Mouse (Mus musculus): ENCODE data around the gene Col5a1. TPM values are rescaled to one million over a fixed set of nuclear protein-coding genes. Genes with fewer than 3 reads are reported as not detected.
A peak's percentile ranks its signal among the peaks of the same experiment; 100 is the strongest.

Col5a1 gene
- total RNA-seq, 2 experiments from 2014 or later, result 101 to 110 TPM

DNA sequence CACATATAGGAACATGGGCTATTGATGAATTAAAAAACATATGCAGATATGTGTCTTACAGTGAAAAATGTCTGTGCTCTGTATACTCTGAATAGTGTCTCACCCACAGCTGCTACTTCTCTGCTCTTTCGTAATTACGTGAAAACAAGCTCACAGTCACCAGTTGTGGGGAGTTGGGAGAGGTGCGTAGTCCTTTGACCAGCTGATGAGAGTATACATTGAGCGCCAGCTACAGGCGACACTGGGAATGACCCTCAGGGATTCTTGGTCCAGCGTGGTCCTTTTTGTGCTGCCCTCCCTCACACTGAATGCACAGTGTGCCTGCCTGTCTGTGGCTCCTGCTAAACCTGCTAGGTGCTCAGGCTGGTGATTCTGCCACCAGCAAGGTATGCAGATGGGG, 82.9 kb downstream of the Col5a1 start:
- DNase-seq, result peak; percentile 51

DNA sequence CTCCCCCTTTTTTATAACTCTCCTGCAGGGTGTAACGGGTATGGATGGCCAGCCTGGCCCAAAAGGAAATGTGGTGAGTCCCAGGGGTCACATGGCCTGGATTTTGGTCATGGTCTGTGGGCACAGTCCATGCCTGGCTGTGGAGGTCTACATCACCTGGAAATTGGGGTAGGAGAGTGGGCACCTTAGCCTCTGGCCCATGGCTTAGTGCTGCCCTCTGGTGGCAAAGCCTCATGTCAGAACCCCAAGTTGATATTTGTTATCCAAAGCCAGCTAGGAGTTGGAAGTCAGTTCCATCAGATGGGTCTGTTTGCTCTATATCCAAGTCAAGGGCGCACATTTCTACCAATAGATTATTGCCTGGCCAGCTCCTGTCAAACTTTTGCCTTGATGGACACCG, 87.6 kb downstream of the Col5a1 start:
- peak; percentile 76 for DNase-seq

DNA sequence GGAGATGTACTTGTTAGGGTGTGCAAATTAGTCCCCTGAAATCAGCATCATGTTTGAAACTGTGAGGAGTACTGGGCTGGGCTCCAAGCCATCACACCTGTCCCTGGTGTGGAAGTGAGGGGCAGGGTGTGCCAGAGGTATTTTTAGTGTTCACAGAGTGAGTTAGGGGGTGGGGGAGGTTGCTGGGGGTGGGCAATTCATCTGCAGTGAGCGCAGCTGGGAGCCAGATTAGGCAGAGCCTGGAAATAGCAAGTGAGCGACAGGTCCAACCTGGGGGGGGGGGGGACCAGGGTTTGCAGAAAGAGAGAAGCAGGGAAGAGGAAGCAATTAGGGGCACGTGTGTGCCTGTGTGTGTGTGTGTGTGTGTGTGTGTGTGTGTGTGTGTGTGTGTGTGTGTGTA, 89.6 kb downstream of the Col5a1 start:
- no peak for DNase-seq

DNA sequence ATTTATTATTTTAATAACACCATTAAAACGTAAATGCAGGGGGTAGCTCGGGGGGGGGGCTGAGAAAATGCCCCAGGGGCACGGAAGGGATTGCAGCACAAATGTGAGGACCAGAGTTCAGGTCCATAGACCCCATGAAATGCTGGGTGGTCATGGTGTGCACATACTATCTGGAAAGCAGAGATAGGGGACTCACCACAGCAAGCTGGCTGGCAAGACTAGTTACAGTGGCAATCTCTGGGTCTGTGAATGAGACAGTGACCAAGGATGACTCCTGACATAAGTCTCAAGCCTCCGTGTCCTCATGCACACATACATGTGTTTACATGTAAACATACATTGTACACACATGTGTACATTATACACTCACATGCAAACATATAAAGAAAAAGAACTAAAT, 90.3 kb downstream of the Col5a1 start:
- no peak for DNase-seq

DNA sequence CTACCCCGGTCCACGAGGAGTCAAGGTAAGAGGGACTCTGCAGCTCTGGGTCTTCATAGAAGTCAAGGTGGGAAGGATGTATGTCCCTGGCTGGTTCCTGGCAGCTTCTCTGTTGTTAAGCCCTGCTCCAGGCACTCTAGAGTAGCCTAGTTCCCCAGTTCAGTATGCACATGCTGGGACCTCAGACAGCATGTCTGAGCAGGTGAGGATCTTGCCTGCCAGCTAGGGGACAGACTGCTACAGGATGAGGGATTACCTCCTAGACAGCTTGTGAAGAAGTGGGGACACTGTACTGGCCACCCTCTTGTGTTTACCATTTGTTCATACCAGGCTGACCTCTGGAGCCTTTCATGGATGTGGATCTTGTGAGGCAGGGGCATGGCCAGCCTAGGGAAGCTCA, 94.8 kb downstream of the Col5a1 start:
- DNase-seq, result no peak

DNA sequence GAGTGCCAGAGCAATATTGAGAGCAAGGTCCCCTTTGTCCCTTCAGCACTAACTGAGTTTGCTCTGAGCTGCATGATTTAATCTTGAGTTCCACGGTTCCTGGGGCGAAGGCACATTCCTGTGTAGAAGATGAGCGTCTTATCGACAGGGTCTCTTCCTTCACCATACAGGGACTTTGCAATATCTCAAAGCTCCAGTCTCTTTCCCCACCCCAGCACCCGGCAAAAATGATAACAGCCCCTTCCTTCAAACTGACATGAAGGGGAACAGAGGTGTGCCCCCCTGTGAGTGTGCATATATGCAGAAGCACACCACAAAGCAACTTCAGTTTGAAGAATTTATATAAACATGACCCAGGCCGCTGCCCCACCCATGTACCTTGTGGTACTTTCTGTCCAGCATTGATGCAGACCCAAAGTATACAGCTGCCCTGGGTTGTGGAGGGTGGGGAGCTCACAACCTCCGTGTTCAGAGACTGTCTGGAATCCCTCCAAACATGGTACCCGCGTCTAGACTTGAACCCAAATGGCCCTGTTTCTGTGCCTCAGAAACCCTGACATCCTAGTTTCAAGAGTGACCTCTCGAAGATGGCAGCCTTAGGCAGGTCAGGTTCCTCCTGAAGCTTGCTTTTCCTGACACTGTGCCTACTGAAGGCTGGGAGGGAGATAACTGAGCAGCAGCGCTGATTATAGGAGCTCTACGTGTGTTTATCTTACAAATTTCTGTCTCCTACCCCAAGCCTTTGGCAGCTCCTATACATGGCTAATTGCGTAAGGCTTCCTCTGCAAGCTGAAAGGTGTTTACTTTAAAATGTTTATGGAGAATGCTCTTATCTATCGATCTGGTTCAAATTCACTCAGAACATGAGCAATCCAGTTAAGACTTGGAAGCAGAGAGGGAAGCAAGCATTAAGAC, 95.7 kb downstream of the Col5a1 start:
- no peak for DNase-seq

DNA sequence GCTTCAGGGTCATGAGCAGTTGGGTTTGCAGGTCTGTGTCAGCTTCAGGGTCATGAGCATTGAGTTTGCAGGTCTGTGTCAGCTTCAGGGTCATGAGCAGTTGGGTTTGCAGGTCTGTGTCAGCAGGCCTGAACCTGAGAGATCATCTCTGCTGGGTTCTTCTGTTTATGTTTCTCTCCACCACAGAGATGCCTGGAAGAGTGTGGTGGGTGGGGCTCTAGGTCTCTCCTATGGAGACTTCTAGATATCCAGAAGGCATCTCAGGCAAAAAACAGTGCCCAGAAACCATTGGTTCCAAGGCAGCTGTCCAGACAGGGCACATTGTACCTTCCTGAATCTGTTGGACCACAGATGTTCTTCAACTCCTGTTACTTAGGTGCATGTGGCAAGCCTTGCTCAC, 96.9 kb downstream of the Col5a1 start:
- DNase-seq, result no peak

DNA sequence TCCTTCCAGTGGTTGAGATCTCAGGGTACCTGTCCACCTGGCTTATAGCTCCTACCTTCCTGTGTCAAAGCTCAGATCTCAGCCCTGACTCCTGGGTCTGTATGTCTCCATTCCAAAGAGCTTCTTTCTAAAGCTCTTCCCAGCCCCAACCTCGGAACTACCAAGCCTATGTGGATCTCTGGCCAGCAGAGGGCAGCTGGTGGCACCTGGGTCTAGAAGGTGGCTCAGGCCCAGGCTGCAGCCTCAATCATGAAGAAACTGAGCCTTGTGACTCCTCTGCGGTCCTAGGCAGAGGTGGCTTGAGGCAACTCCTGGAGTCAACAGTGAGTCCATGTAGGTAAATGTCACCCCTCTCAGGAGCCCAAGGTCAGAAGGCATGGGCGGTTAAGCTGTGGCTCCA, 97.7 kb downstream of the Col5a1 start:
- peak; percentile 62 for DNase-seq

DNA sequence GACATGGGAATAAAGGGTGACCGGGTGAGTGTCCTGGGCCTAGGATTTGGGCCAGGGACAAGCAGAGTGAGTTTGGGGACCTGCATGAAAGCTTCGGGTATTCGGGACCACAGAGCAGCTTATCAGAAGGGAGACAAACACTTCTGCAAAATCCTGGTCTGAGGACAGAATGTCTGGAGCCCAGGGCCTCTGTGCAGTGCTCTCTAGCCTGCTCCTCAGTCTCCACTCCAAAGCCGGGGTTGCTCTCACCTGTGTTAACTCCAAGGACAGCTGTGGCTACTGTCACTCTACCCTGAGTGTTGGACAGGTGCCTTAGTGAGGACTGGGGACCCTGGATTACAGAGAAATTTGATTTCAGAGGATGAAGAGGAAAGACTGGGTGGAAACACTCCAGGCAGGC, 100.5 kb downstream of the Col5a1 start:
- DNase-seq, result no peak

DNA sequence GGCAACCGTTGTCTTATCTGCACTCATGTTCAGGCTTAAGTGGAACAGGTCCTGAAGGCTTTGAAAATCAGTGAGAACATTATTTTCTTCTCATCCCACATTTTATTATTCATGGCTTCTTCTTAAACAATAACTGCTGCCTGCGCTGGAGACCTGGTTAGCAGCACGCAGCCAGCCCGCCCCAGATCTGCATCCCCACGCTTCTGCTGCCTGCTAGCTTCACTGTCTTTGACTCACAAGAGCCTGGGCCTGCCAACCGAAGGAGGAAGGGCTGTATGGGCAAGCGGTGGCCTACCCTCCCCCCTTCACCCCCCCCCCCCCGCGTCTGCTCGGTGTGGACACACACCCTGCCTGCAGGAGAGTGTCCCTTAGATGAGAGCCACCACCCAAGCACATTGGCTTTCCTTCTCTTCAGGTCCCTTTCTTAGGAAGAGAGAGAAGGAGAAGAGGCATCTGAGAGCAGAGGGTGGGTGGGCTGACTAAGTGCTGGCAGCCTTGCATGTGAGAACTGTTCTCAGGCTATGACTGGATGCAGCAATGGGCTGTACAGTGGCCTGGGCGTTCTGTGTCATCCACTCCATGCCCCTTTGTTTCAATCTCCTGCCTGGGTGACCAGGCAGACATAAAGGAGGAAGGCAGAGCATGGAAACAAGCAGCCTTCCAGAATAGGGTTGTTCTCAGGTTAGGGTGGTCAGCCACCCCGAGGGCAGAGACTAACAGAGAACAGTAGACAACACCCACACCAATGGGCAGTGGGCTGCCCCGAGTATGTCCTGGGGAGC, 104.4 kb downstream of the Col5a1 start:
- no peak for DNase-seq

DNA sequence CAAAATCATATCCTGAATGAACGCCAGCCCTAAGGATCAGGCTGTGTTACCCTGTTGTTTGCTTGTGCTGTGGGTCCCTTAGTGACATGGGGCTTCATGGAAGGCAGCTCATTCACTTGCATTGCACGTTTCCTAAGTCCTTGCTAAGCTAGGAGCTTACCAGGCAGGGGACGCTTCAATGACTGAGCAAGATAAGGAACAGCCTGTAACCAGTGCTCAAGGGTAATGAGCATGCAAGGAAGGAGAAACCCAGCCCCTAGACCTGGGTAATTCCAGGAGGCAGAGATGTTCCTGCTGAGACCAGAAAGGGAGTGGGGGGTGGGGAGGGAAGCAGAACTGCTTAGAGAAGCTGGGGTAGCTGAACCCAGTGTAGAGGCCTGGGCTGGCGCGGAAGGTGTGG, 107.2 kb downstream of the Col5a1 start:
- DNase-seq, result no peak

DNA sequence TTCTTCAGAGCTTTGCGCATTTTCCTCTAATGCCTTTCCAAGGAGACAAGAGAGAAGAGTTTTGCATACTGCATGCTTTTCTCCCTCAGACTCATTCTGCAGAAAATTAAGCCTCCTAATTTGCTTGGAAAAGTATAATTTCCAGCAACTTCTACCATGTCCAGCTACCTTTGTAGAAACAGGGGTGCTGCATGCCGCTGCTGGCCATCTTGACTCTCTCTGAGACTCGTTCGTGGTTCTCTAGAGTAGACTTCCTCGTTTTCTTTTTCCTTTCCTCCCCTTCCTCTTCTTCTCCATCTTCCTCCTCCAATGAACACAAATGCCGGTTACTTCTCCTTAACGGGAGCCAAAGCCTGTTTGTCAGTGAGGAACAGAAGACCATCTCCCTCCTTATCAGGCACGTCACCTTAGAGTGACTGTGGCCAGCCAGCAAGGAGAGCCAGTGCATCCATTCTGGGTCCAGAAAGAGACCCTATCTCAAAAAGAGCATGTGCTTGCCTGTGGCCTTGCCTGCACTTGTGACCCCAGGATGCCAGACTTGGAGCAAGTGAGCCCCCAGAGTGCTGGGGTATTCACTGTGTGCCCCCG, 113.9 kb downstream of the Col5a1 start:
- DNase-seq, result no peak

DNA sequence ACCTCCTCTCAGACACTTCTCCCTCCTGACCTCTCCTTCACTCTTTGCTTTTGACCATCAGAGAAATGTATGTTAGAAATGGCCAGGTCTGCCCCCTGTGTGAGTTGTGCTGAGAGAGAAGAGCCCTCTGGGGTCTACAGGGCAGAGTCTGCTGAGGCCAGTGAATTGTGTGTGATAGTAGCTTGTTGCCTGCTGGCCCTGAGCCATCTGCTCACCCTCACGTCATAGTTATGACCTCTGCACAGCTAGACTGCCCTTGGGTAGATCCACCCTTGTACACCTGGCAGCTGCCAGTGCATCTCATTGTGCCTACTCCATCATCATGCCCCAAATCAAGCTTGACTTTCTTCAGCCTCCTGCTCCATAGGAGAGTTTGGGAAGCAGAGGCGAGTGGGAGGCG, 114.4 kb downstream of the Col5a1 start:
- DNase-seq, result no peak

DNA sequence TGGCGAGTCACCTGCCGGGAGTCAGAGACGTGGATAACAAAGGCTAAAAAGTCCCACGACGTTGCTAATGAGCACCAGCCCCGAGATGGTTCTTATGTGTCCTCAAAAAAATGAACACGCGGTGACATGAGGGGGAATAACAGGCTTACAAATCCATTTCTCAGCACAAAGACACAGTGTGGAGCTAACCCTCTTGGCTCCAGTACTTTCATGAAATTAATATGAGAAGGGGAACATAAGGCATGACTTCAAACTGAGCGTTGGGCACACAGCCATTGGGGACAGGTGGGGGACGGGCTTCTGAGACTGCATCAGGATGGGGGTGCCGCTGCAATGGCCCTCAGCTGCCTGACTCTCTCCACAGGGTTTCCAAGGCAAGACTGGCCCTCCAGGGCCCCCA, 115.0 kb downstream of the Col5a1 start:
- no peak for DNase-seq

DNA sequence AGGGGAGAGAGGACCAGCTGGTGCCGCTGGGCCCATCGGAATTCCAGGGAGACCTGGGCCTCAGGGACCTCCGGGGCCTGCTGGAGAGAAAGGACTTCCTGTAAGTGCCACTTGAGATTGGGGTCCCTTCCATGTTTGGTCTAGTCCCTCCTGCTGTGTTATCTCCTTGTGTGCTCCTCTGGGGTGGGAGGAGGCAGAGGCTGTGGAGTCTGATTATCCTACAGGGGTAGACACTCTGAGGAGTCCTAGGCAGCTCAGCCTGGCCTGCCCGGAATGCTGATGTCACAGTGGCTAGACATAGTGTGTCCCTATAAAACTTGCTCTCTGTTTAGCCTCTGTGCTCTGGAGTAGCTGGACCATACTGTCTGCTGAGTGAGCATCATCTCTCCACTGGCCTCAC, 119.0 kb downstream of the Col5a1 start:
- no peak for DNase-seq

DNA sequence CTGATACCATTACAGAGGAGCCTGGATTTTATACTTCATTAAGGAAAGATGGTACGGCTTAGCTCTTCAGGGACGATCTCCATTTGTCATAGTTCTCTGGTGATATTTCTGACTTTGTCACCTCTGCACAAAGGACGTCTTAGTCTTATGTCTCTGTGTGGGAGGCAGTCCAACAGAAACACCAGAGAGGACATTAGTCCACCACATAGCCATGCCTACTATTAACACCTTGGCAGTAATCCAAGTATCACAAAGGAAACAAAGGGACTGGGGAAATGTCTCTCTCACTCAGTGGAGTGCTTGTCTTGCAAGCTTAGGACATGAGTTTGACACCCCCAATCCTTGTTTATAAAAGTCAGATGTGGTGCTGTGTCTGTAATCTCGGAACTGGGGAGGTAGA, 122.0 kb downstream of the Col5a1 start:
- DNase-seq, result no peak

DNA sequence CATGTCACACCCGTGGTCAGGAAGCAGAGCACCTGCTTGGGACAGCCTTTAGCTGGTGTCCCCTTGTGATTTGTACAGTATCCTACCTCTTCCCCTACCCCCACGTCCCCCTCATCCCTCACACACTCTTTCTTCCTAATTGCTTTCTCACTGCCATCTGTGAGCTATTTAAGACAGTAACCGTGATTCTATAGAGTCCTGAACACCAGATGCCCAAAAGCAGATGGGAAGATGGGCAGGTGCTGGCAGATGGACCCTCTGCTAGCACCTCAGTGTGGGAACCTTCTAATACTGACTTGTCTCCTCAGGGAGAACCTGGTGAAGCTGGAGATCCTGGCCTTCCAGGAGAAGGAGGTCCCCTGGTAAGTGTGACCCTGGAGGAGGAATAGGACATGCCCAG, 126.1 kb downstream of the Col5a1 start:
- DNase-seq, result no peak

DNA sequence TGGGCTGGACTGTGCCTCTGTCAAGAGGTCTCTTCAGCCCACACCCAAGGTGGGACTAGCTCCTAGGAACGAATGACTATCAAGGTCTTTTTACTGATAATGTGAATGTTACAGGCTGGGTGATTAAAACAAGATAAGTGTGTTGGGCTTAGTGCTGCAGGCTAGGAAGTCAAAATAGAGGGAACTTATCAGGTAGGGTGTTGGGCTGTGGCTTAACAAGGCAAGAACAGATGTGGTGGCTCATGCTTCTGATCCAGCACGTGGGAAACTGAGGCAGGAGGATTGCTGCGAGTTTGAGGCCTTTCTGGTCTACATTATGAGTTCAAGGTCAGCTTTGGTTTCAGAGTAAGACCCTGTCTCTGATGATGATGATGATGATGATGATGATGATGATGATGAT, 128.6 kb downstream of the Col5a1 start:
- DNase-seq, result no peak

DNA sequence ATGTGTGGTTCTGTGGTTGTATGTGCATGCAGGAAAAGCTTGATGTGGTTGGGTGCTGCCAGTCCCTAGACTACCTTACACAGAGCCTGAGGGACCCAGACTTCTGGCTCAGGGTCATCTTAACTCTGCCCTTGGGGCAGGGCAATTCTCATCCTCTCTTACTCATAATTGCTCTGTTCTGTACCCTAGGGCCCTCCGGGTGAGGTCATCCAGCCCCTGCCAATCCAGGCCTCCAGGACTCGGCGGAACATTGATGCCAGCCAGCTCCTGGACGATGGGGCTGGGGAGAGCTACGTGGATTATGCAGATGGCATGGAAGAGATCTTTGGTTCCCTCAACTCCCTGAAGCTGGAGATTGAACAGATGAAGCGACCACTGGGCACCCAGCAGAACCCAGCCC, 138.2 kb downstream of the Col5a1 start:
- peak; percentile 38 for DNase-seq

DNA sequence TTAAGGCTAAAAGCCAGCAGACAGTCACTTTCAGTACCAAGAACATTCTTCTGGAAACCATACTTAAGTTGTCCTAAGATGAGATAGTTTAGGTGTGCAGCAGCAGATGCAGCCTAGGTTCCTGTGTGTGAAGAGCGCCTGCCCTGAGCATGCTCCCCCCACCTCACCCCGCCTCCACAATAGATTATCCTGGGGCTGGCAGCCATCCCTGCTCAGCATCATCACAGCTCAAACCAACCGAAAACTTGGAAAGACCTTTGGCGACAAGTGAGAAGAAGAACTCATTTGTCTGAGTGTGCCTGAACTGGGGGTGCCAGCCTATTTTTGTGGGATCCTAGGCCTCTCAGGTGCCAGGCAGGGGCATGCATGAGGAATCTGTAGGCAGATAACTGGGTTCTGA, 139.6 kb downstream of the Col5a1 start:
- no peak for DNase-seq

DNA sequence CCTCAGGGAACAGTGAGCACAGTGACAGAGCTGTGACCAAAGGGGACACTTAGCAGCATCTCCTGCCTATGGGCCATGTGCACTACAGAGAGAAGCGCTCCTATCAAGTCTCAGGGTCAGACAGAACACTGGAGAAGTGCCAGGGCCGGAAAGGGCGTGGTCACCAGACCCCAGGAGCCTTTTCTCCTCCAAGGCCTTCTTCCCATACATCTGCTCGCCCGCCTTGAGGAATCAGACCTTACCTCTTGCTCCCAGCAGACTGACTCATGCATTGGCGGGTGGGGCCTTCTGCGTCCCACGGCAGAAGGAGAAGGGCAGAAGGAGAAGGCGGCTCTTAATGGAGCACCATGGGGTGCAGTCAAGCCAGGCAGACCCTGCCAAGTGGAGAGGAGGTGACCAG, 145.6 kb downstream of the Col5a1 start:
- no peak for DNase-seq

DNA sequence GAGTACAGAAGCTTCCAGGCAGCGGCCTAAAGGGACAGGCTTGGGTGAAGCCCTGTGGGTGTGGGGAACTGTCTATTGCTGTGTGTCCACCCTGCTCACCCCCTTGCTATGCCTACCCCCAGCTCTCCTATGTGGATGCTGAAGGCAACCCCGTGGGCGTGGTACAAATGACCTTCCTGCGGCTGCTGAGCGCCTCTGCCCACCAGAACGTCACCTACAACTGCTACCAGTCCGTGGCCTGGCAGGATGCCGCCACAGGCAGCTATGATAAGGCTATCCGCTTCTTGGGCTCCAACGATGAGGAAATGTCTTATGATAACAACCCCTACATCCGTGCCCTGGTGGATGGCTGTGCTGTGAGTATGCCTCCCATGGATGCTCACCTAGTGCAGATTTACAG, 146.2 kb downstream of the Col5a1 start:
- no peak for DNase-seq

DNA sequence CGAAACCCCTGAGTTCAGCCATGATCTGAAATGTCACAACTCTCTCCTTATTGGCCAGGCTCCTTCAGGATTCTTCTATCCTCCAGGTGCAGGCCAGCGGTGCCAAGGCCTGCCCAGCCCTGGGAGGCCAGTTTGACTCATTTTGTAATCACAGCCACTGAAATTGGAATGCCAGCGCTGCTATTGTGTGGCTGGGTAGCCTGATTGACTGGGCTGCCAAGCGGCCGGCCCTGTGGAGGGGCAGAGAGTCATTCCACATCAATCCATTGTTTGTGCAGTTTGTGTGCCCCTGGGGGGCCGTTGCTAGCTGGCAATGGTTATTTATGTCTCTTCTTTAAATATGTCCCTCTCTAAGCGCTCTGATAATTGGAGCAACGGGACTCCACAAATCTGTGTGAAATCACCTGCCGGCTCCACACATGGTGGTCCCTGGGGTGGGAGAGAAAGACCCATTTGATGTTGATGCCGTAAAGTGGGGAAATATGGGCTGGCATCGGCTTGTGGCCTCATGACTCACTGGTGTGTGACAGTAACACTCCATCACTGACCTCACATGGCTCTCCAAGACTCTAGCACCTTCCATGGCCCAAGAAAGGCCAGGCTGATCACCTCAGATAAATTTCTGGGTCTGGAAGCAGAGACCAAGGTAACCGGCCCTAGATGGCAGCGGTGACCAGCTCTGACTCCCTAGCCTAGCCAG, 147.9 kb downstream of the Col5a1 start:
- peak; percentile 48 for DNase-seq
